Mouse (Mus musculus) kidney, embryonic 16.5 days (tissue): ENCODE results near the gene Uap1l1. TPM values are rescaled to one million over a fixed set of nuclear protein-coding genes. Genes with fewer than 3 reads are reported as not detected.
A peak's percentile ranks its signal among the peaks of the same experiment; 100 is the strongest.

Experiments
- ATAC-seq: fragments of 200-750 bp; cut with Nextera tagmentation; 2 replicates; pipeline ENCODE4 v1.8.0; 2017; ENCODE audit warnings: moderate TSS enrichment; ENCODE audit not compliant: low FRiP score, low TSS enrichment
- H3K27ac ChIP-seq: fragments of 300-500 bp; sonication (generic); 2 replicates; pipeline ENCODE4 v1.5.1; 2014; ENCODE audit warnings: low read length
- H3K27me3 ChIP-seq: fragments of 300-500 bp; sonication (generic); 2 replicates; pipeline ENCODE4 v1.6.1; 2014; ENCODE audit warnings: low read length, control low read depth, mixed read lengths; ENCODE audit not compliant: insufficient read depth
- H3K36me3 ChIP-seq: fragments of 300-500 bp; sonication (generic); 2 replicates; pipeline ENCODE4 v1.6.1; 2014; ENCODE audit warnings: low read length, control low read depth, mixed read lengths; ENCODE audit not compliant: insufficient read depth
- H3K4me1 ChIP-seq: fragments of 300-500 bp; sonication (generic); 2 replicates; pipeline ENCODE4 v1.6.1; 2014; ENCODE audit warnings: low read length, control low read depth, mixed read lengths; ENCODE audit not compliant: insufficient read depth
- H3K4me2 ChIP-seq: fragments of 300-500 bp; sonication (generic); replicated peaks from 2 replicates; pipeline ENCODE4 v1.6.1; 2014; ENCODE audit warnings: low read depth, low read length
- H3K4me3 ChIP-seq: fragments of 300-500 bp; sonication (generic); 2 replicates; pipeline ENCODE4 v1.5.1; 2014; ENCODE audit warnings: mild to moderate bottlenecking, low read length
- H3K9ac ChIP-seq: fragments of 300-500 bp; sonication (generic); replicated peaks from 2 replicates; pipeline ENCODE4 v1.6.1; 2014; ENCODE audit warnings: low read length
- H3K9me3 ChIP-seq: fragments of 300-500 bp; sonication (generic); 2 replicates; pipeline ENCODE4 v1.6.1; 2016; ENCODE audit warnings: low read length, control low read depth
- WGBS: fragments of 180-500 bp; shearing (Covaris S2); extraction: QIAGEN DNeasy Blood & Tissue Kit; methylation state at CpG from one replicate; pipeline ENCODE4 v1.1.7; 2014; 5-methylcytosine and 5-hydroxymethylcytosine counted together
- polyA plus RNA-seq: library from polyadenylated mRNA; unstranded; fragments of >200 nt; fragmentation: Nextera tagmentation; extraction: Ambion mirVana; gene quantifications from 2 replicates; pipeline ENCODE4 v1.2.1, GENCODE M21; 2015

The Uap1l1 gene
- polyA plus RNA-seq, 1 experiment from 2014 or later = 49.2 TPM

- no peak for ATAC-seq
- Histone ChIP-seq H3K9me3 (no peaks in the 10 kb centered on the region), H3K4me1 (no peaks in the 10 kb centered on the region; the same call in 1 of the 2 replicates), H3K36me3 (no peaks in the 10 kb centered on the region), H3K27ac (no peak overlapping the region), H3K4me3 (no peak overlapping the region), H3K27me3 (no peaks in the 10 kb centered on the region), H3K9ac (no peak overlapping the region), H3K4me2 (no peak overlapping the region)
- 76% methylated on average over 2 of the region's 2 CpGs for WGBS
Measured at GRCm38 (mm10) chr2:25326036-25326435, 39.4 kb downstream of the Uap1l1 start.

DNA sequence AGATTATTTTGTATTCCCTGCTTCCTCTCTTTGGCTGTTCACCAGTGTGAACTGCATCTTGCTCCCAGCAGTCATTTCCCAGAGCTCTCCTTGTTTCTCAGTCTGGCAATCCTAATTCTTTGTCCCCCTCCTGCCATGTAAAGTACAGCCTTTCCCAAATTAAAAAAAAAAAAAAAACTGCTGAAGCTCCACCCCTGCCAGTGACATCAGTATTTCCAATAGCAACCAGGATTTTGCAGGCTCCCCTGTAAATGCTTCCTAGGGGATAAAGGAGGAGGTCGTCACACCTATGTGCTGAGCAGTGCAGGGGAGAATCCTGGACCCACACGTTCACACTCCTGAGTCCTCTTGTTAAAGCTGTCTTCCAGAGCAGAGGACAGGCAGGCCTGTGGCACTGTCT lies 45.4 kb downstream of the Uap1l1 start:
- peaks cover 4% of the 10 kb centered on the region; the same call in 1 of the 2 replicates for H3K4me1 ChIP-seq
- H3K9me3 ChIP-seq = no peaks in the 10 kb centered on the region
- ATAC-seq = no peak
- no peak overlapping the region for H3K4me3 ChIP-seq
- peaks cover 33% of the 10 kb centered on the region for H3K27me3 ChIP-seq
- H3K9ac ChIP-seq = no peak overlapping the region
- H3K27ac ChIP-seq = no peak overlapping the region
- no peak overlapping the region for H3K4me2 ChIP-seq
- H3K36me3 ChIP-seq = no peaks in the 10 kb centered on the region
- WGBS = 23% methylated on average over 2 of the region's 2 CpGs

DNA sequence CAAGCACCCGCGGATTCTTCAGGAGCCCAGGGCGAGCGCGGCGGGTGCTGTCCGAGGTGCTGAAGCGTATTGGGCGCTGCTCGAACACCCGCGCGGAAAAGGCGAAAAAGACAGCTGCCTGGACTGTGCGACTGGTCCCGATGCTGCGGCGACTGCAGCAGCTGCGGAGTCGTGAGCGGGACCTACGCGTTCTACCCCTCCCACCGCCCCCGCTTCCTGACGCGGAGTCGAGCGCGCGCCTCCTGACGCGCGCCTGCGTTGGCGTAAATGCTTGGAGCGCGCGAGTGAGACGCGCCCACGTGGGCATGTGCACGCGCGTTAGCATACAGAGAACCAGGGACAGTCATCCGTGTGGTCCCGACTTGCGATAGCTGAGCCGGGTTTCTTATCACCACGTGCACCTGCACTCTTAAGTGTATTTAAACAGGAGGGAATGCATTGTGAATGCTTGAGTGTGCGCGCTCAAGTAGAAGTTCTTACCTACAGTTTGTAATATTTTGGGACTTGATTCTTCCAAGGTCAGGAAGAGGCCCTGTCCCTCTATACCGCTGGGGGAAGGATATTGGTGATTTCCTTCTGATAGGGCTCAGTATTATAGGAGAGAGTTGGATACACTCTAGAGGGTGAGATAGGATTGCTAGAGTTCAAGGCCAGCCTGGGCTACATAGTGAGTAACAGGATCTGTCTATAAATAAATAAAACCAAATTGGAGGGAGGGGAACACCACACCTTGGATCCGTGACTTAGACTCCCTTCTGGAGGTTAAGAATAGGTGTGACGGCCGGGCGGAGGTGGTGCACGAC lies 46.3 kb downstream of the Uap1l1 start, which contains the start of gene Grin1:
Gene Grin1, minus strand, starts transcription at position 217 of the 803 bp plus-strand sequence.
- Histone ChIP-seq H3K4me1 (peaks cover 4% of the 10 kb centered on the region; the same call in 1 of the 2 replicates), H3K27ac (no peak within 1 kb of the TSS), H3K4me2 (peak within 1 kb of the TSS; percentile 53), H3K36me3 (no peaks in the 10 kb centered on the region), H3K9ac (no peak within 1 kb of the TSS), H3K9me3 (no peaks in the 10 kb centered on the region), H3K4me3 (peak within 1 kb of the TSS; percentile 37), H3K27me3 (peaks cover 38% of the 10 kb centered on the region)
- 9% methylated on average over 58 of the region's 58 CpGs for WGBS
- peak; percentile 42; the same call in 1 of the 2 replicates for ATAC-seq

- 5% methylated on average over 30 of the region's 31 CpGs for WGBS
- Histone ChIP-seq H3K36me3 (no peaks in the 10 kb centered on the region), H3K4me1 (peaks cover 4% of the 10 kb centered on the region; the same call in 1 of the 2 replicates), H3K9ac (no peak overlapping the region), H3K4me3 (peak overlapping the region; percentile 37), H3K27ac (no peak overlapping the region), H3K27me3 (peaks cover 42% of the 10 kb centered on the region), H3K9me3 (no peaks in the 10 kb centered on the region), H3K4me2 (peak overlapping the region; percentile 53)
- no peak for ATAC-seq
Measured at GRCm38 (mm10) chr2:25318119-25318966, 47.1 kb downstream of the Uap1l1 start.

DNA sequence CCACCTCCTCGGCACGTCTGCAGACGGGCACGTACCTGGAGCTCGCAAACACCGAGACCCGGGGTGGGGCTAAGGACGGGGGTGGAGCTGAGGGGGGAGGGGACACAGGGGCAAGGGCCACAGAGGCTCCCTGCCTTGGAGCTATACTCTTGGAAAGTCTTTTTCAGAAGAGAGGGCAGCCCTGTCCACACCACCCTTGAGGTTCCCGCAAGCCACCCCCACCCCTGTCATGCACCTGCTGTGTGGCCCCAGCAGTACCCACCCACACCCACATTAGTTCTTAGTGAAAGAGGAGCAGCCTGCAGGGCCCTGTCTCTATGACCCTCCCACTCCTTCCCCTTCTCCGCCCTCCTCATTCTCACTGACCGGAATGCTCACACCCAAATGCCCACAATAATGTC lies 54.0 kb downstream of the Uap1l1 start:
- Histone ChIP-seq H3K4me1 (no peaks in the 10 kb centered on the region), H3K27me3 (peaks cover 72% of the 10 kb centered on the region), H3K27ac (no peak overlapping the region), H3K9ac (no peak overlapping the region), H3K9me3 (no peaks in the 10 kb centered on the region), H3K4me3 (no peak overlapping the region), H3K36me3 (no peaks in the 10 kb centered on the region), H3K4me2 (peak overlapping the region; percentile 8; the same call in 1 of the 2 replicates)
- ATAC-seq = no peak
- WGBS = 1% methylated on average over 11 of the region's 11 CpGs

DNA sequence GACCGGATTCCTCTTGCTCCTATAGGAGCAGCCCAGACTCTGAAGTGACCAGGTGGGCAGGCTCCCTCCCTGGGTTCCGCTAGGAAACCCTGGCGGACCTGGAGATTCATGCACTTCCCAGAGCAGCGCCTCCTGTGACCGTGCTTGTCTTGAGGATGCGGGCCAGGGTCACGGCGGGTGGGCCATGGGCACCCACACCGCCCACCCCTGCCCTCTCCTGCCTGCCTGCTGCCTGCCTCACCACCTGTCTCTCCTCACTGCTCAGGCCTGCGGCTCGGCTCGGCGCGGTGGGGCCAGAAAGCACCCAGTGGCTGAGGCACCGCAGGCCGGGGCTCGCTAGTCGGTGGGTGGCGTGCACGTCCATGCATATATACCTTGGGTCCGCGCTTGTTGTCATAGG lies 54.5 kb downstream of the Uap1l1 start:
- Histone ChIP-seq H3K4me1 (no peaks in the 10 kb centered on the region), H3K4me2 (peak overlapping the region; percentile 8; the same call in 1 of the 2 replicates), H3K4me3 (0 out of 2 replicates have a peak overlapping the region, but pooled peaks have one; percentile 7), H3K9me3 (no peaks in the 10 kb centered on the region), H3K27ac (no peak overlapping the region), H3K36me3 (no peaks in the 10 kb centered on the region), H3K9ac (no peak overlapping the region), H3K27me3 (peaks cover 74% of the 10 kb centered on the region)
- 2% methylated on average over 19 of the region's 22 CpGs for WGBS
- no peak for ATAC-seq

- 52% methylated on average over 10 of the region's 10 CpGs for WGBS
- no peaks in the 10 kb centered on the region for H3K9me3 ChIP-seq
- H3K27me3 ChIP-seq = peaks cover 82% of the 10 kb centered on the region
- H3K9ac ChIP-seq = no peak overlapping the region
- H3K4me2 ChIP-seq = no peak overlapping the region
- no peak overlapping the region for H3K27ac ChIP-seq
- no peaks in the 10 kb centered on the region for H3K4me1 ChIP-seq
- no peaks in the 10 kb centered on the region for H3K36me3 ChIP-seq
- no peak for ATAC-seq
- no peak overlapping the region for H3K4me3 ChIP-seq
Measured at GRCm38 (mm10) chr2:25310180-25310579, 55.3 kb downstream of the Uap1l1 start.

Other genes starting within 250 kb of the Uap1l1 start
- gene Nrarp, start 184.9 kb downstream of the Uap1l1 start, polyA plus RNA-seq = 18.4 and 18.8 TPM in 2 replicates
- gene Tor4a, start 168.8 kb downstream of the Uap1l1 start, polyA plus RNA-seq = 16.0 and 16.8 TPM in 2 replicates
- gene Nelfb, start 154.2 kb downstream of the Uap1l1 start, polyA plus RNA-seq = 131 and 138 TPM in 2 replicates
- gene Stpg3, start 151.0 kb downstream of the Uap1l1 start, polyA plus RNA-seq = 0.54 and 0.82 TPM in 2 replicates
- 0.37 TPM in 1 of 2 replicates, not detected in the other for gene Fam166a, start 146.9 kb downstream of the Uap1l1 start, polyA plus RNA-seq
- 627 and 671 TPM in 2 replicates for gene Tubb4b, start 141.0 kb downstream of the Uap1l1 start, polyA plus RNA-seq
- gene Slc34a3, start 131.3 kb downstream of the Uap1l1 start, polyA plus RNA-seq = 1.9 and 2.0 TPM in 2 replicates
- 0.55 and 0.69 TPM in 2 replicates for gene Rnf224, start 128.9 kb downstream of the Uap1l1 start, polyA plus RNA-seq
- 24.0 and 26.3 TPM in 2 replicates for gene Rnf208, start 123.4 kb downstream of the Uap1l1 start, polyA plus RNA-seq
- 0.21 and 0.30 TPM in 2 replicates for gene Cysrt1, start 123.2 kb downstream of the Uap1l1 start, polyA plus RNA-seq
- 6.1 and 7.0 TPM in 2 replicates for gene AL732309.1, start 118.8 kb downstream of the Uap1l1 start, polyA plus RNA-seq
- 24.8 and 25.6 TPM in 2 replicates for gene Tmem203, start 110.2 kb downstream of the Uap1l1 start, polyA plus RNA-seq
- gene Tprn, start 103.1 kb downstream of the Uap1l1 start, polyA plus RNA-seq = 12.0 and 12.1 TPM in 2 replicates
- 209 and 211 TPM in 2 replicates for gene Ssna1, start 93.2 kb downstream of the Uap1l1 start, polyA plus RNA-seq
- 146 and 152 TPM in 2 replicates for gene Anapc2, start 93.2 kb downstream of the Uap1l1 start, polyA plus RNA-seq
- not detected in 2 replicates for gene Tmem210, start 77.5 kb downstream of the Uap1l1 start, polyA plus RNA-seq
- not detected in 2 replicates for gene Lrrc26, start 75.8 kb downstream of the Uap1l1 start, polyA plus RNA-seq
- 0.22 and 0.60 TPM in 2 replicates for gene Grin1, start 46.5 kb downstream of the Uap1l1 start, polyA plus RNA-seq
- 53.7 and 57.5 TPM in 2 replicates for gene Man1b1, start 33.3 kb downstream of the Uap1l1 start, polyA plus RNA-seq
- 32.8 and 33.2 TPM in 2 replicates for gene Dpp7, start 9.3 kb downstream of the Uap1l1 start, polyA plus RNA-seq
- 39.3 and 41.2 TPM in 2 replicates for gene Sapcd2, start 6.6 kb upstream of the Uap1l1 start, polyA plus RNA-seq
- 5.5 and 6.4 TPM in 2 replicates for gene Entpd2, start 30.2 kb upstream of the Uap1l1 start, polyA plus RNA-seq
- gene Npdc1, start 33.7 kb upstream of the Uap1l1 start, polyA plus RNA-seq = 52.4 and 58.3 TPM in 2 replicates
- not detected in 2 replicates for gene Fut7, start 57.6 kb upstream of the Uap1l1 start, polyA plus RNA-seq
- gene Abca2, start 63.0 kb upstream of the Uap1l1 start, polyA plus RNA-seq = 12.7 and 14.3 TPM in 2 replicates
- 3.9 and 8.5 TPM in 2 replicates for gene Clic3, start 91.2 kb upstream of the Uap1l1 start, polyA plus RNA-seq
- gene Paxx, start 95.4 kb upstream of the Uap1l1 start, polyA plus RNA-seq = 33.8 and 35.9 TPM in 2 replicates
- gene Ptgds, start 104.4 kb upstream of the Uap1l1 start, polyA plus RNA-seq = 1.8 and 4.7 TPM in 2 replicates
- not detected in 2 replicates for gene Lcn12, start 128.2 kb upstream of the Uap1l1 start, polyA plus RNA-seq
- 105 and 115 TPM in 2 replicates for gene Fbxw5, start 135.1 kb upstream of the Uap1l1 start, polyA plus RNA-seq
- gene C8g, start 136.0 kb upstream of the Uap1l1 start, polyA plus RNA-seq = 9.5 and 9.6 TPM in 2 replicates
- 40.6 and 43.6 TPM in 2 replicates for gene Traf2, start 181.3 kb upstream of the Uap1l1 start, polyA plus RNA-seq
- 372 and 373 TPM in 2 replicates for gene Edf1, start 192.2 kb upstream of the Uap1l1 start, polyA plus RNA-seq
- gene Mamdc4, start 209.2 kb upstream of the Uap1l1 start, polyA plus RNA-seq = 12.2 and 14.7 TPM in 2 replicates
- 193 and 206 TPM in 2 replicates for gene Phpt1, start 209.5 kb upstream of the Uap1l1 start, polyA plus RNA-seq
- gene Ajm1, start 216.1 kb upstream of the Uap1l1 start, polyA plus RNA-seq = 0.18 and 0.22 TPM in 2 replicates
- 69.8 and 73.9 TPM in 2 replicates for gene Rabl6, start 242.8 kb upstream of the Uap1l1 start, polyA plus RNA-seq